Mouse (Mus musculus): ENCODE measurements around the gene Ift43.

DNA sequence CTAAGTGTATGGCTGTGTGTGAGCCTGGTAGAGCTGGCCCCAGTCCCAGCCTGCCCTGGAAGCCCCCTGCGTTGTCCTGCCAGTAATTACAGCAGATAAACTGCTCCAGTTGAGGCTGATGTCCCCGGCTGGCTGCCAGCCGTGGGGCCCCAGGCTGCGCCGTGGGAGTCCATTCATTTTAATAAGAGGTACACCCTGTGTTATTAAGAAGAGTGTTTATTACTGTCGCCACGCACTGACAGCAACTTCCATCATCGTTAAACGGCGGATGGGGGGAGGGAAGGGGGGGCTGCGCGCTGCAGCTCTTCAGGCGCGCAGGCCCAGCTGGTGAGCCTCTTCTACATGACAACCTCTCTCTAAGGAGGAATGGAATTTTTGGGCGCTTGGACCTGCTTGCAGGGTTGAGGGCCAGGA, 109.7 kb downstream of the Ift43 start:
- TF ChIP-seq MAFK (IDR thresholded peaks at IDR 0.05; ENCODE audit: insufficient read depth, low read depth, low read length), result no peak
- TF ChIP-seq HCFC1 (IDR thresholded peaks at IDR 0.05; ENCODE audit: borderline replicate concordance, insufficient read depth, low read length), result no peak
- TF ChIP-seq CHD2 (IDR thresholded peaks at IDR 0.05; ENCODE audit: low read depth, low read length), result no peak
- TF ChIP-seq ZNF384 (IDR thresholded peaks at IDR 0.05; ENCODE audit: low read depth, low read length), result no peak
